Mouse (Mus musculus) MEL (cell line): Measurements from ENCODE around the gene Taldo1. TPM values are rescaled to one million over a fixed set of nuclear protein-coding genes. Genes with fewer than 3 reads are reported as not detected.
A peak's percentile ranks its signal among the peaks of the same experiment; 100 is the strongest.

Experiments used
- DNase-seq: peaks from one replicate; pipeline ENCODE4 v3.0.0; 2011; ENCODE audit warnings: low read depth, low spot score
- H3K27ac ChIP-seq: 2 replicates; pipeline ENCODE4 v1.5.1; 2012; ENCODE audit warnings: low read depth, mild to moderate bottlenecking, control low read depth, low read length, moderate library complexity; ENCODE audit not compliant: control insufficient read depth
- H3K27me3 ChIP-seq, 2 experiments: fragments of 150-350 bp in 1 of 2; sonication (generic) in 1 of 2; 2 replicates each; pipeline ENCODE4 v1.6.1; 2012; ENCODE audit warnings: low read length in 2 of 2, mild to moderate bottlenecking in 2 of 2, improper control_type of control experiment in 1 of 2, moderate library complexity in 1 of 2; ENCODE audit not compliant: insufficient read depth in 2 of 2, control insufficient read depth in 1 of 2
- H3K36me3 ChIP-seq, 2 experiments: 2 replicates each; pipeline ENCODE4 v1.6.1; 2012 to 2014; ENCODE audit warnings: low read length in 2 of 2, improper control_type of control experiment in 1 of 2, inconsistent platforms in 1 of 2, mild to moderate bottlenecking in 1 of 2; ENCODE audit not compliant: insufficient read depth in 2 of 2, control insufficient read depth in 1 of 2
- H3K4me1 ChIP-seq, 2 experiments: fragments of 150-350 bp in 1 of 2; sonication (generic) in 1 of 2; 2 replicates each; pipeline ENCODE4 v1.6.1; 2012; ENCODE audit warnings: low read length in 2 of 2, improper control_type of control experiment in 1 of 2, mild to moderate bottlenecking in 1 of 2; ENCODE audit not compliant: insufficient read depth in 2 of 2, control insufficient read depth in 1 of 2
- H3K4me3 ChIP-seq, 2 experiments: fragments of 150-350 bp in 1 of 2; sonication (generic) in 1 of 2; 2 replicates each; pipeline ENCODE4 v1.5.1; 2012; ENCODE audit warnings: low read depth in 2 of 2, low read length in 2 of 2, mild to moderate bottlenecking in 2 of 2, moderate library complexity in 2 of 2, control low read depth in 1 of 2, improper control_type of control experiment in 1 of 2; ENCODE audit not compliant: control insufficient read depth in 1 of 2, insufficient read depth in 1 of 2
- H3K79me2 ChIP-seq: 2 replicates; pipeline ENCODE4 v1.6.1; 2012; ENCODE audit warnings: mild to moderate bottlenecking, low read length, moderate library complexity; ENCODE audit not compliant: control insufficient read depth, poor library complexity, insufficient read depth
- H3K9ac ChIP-seq: 2 replicates; pipeline ENCODE4 v1.6.1; 2012; ENCODE audit warnings: low read depth, mild to moderate bottlenecking, control low read depth, low read length, moderate library complexity; ENCODE audit not compliant: control insufficient read depth, poor library complexity, severe bottlenecking
- H3K9me3 ChIP-seq: fragments of 150-350 bp; sonication (generic); replicated peaks from 2 replicates; pipeline ENCODE4 v1.6.1; 2012; ENCODE audit warnings: mild to moderate bottlenecking, low read length, improper control_type of control experiment, moderate library complexity; ENCODE audit not compliant: insufficient read depth
- BHLHE40 ChIP-seq: IDR thresholded peaks from 2 replicates; pipeline ENCODE4 v1.6.1; 2012; ENCODE audit warnings: low read depth, mild to moderate bottlenecking, inconsistent platforms, low read length, improper control_type of control experiment, borderline replicate concordance
- CHD1 ChIP-seq: IDR thresholded peaks from 2 replicates; pipeline ENCODE4 v1.6.1; 2012; ENCODE audit warnings: low read depth, mild to moderate bottlenecking, inconsistent platforms, low read length, improper control_type of control experiment
- CHD2 ChIP-seq: IDR thresholded peaks from 2 replicates; pipeline ENCODE4 v1.6.1; 2011; ENCODE audit warnings: low read length, improper control_type of control experiment
- CTCF ChIP-seq, 3 experiments: IDR thresholded peaks in 2 of 3; conservative IDR thresholded peaks in 1 of 3; 2 replicates each; pipeline ENCODE4 v1.5.1; 2011 to 2012; ENCODE audit warnings: low read length in 3 of 3, low read depth in 2 of 3, mild to moderate bottlenecking in 2 of 3, improper control_type of control experiment in 1 of 3, inconsistent platforms in 1 of 3, mixed read lengths in 1 of 3, moderate library complexity in 1 of 3; ENCODE audit not compliant: control insufficient read depth in 1 of 3, insufficient read depth in 1 of 3, poor library complexity in 1 of 3, severe bottlenecking in 1 of 3
- E2F4 ChIP-seq: IDR thresholded peaks from 2 replicates; pipeline ENCODE4 v1.6.1; 2011; ENCODE audit warnings: low read depth, low read length, improper control_type of control experiment, borderline replicate concordance
- ELF1 ChIP-seq: IDR thresholded peaks from 2 replicates; pipeline ENCODE4 v1.6.1; 2014; ENCODE audit warnings: low read depth, mild to moderate bottlenecking, inconsistent platforms, low read length, improper control_type of control experiment, moderate library complexity
- EP300 ChIP-seq, 2 experiments: IDR thresholded peaks; 2 replicates each; pipeline ENCODE4 v1.6.1; 2011; ENCODE audit warnings: improper control_type of control experiment in 2 of 2, low read length in 2 of 2, low read depth in 1 of 2, mild to moderate bottlenecking in 1 of 2
- ETS1 ChIP-seq: IDR thresholded peaks from 2 replicates; pipeline ENCODE4 v1.6.1; 2012; ENCODE audit warnings: low read depth, mild to moderate bottlenecking, inconsistent platforms, low read length, improper control_type of control experiment, moderate library complexity
- GABPA ChIP-seq: IDR thresholded peaks from 2 replicates; pipeline ENCODE4 v1.6.1; 2012; ENCODE audit warnings: low read depth, mild to moderate bottlenecking, inconsistent platforms, low read length, improper control_type of control experiment, moderate library complexity
- GATA1 ChIP-seq: IDR thresholded peaks from 2 replicates; pipeline ENCODE4 v1.6.1; 2011; ENCODE audit warnings: low read depth, low read length, improper control_type of control experiment
- HCFC1 ChIP-seq: IDR thresholded peaks from 2 replicates; pipeline ENCODE4 v1.6.1; 2012; ENCODE audit warnings: low read depth, mild to moderate bottlenecking, inconsistent platforms, low read length, improper control_type of control experiment, moderate library complexity
- KAT2A ChIP-seq: conservative IDR thresholded peaks from 2 replicates; pipeline ENCODE4 v1.6.1; 2012; ENCODE audit warnings: low read depth, low read length, improper control_type of control experiment, inconsistent platforms
- MAFK ChIP-seq: IDR thresholded peaks from 2 replicates; pipeline ENCODE4 v1.6.1; 2011; ENCODE audit warnings: low read depth, mild to moderate bottlenecking, low read length, improper control_type of control experiment, borderline replicate concordance
- MAX ChIP-seq: IDR thresholded peaks from 2 replicates; pipeline ENCODE4 v1.6.1; 2011; ENCODE audit warnings: low read length, improper control_type of control experiment
- MAZ ChIP-seq: IDR thresholded peaks from 2 replicates; pipeline ENCODE4 v1.6.1; 2012; ENCODE audit warnings: low read depth, mild to moderate bottlenecking, inconsistent platforms, low read length, improper control_type of control experiment
- MEF2A ChIP-seq: IDR thresholded peaks from 2 replicates; pipeline ENCODE4 v1.6.1; 2014; ENCODE audit warnings: low read depth, mild to moderate bottlenecking, inconsistent platforms, low read length, improper control_type of control experiment; ENCODE audit not compliant: poor library complexity, insufficient replicate concordance, severe bottlenecking; ENCODE audit errors: extremely low read depth
- MXI1 ChIP-seq: IDR thresholded peaks from 2 replicates; pipeline ENCODE4 v1.6.1; 2011; ENCODE audit warnings: mild to moderate bottlenecking, low read depth, low read length, improper control_type of control experiment
- MYB ChIP-seq: IDR thresholded peaks from 2 replicates; pipeline ENCODE4 v1.6.1; 2011; ENCODE audit warnings: mild to moderate bottlenecking, low read depth, low read length, improper control_type of control experiment
- MYC ChIP-seq: IDR thresholded peaks from 2 replicates; pipeline ENCODE4 v1.6.1; 2011; ENCODE audit warnings: low read depth, mild to moderate bottlenecking, low read length, improper control_type of control experiment, moderate library complexity
- NELFE ChIP-seq: IDR thresholded peaks from 2 replicates; pipeline ENCODE4 v1.6.1; 2011; ENCODE audit warnings: low read depth, low read length, improper control_type of control experiment
- NRF1 ChIP-seq: IDR thresholded peaks from 2 replicates; pipeline ENCODE4 v1.6.1; 2014; ENCODE audit warnings: low read depth, mild to moderate bottlenecking, inconsistent platforms, low read length, improper control_type of control experiment, moderate library complexity; ENCODE audit not compliant: poor library complexity, insufficient read depth, severe bottlenecking
- POLR2AphosphoS2 ChIP-seq: IDR thresholded peaks from 2 replicates; pipeline ENCODE4 v1.6.1; 2011; ENCODE audit warnings: low read length, improper control_type of control experiment
- POLR2AphosphoS5 ChIP-seq: IDR thresholded peaks from 2 replicates; pipeline ENCODE4 v1.6.1; 2012; ENCODE audit warnings: low read depth, borderline replicate concordance, mild to moderate bottlenecking, inconsistent platforms, low read length, moderate library complexity, mixed read lengths
- RAD21 ChIP-seq: IDR thresholded peaks from 2 replicates; pipeline ENCODE4 v1.6.1; 2011; ENCODE audit warnings: mild to moderate bottlenecking, low read depth, low read length, improper control_type of control experiment
- RCOR1 ChIP-seq: IDR thresholded peaks from 2 replicates; pipeline ENCODE4 v1.6.1; 2012; ENCODE audit warnings: low read depth, mild to moderate bottlenecking, inconsistent platforms, low read length, improper control_type of control experiment
- SIN3A ChIP-seq: IDR thresholded peaks from 2 replicates; pipeline ENCODE4 v1.6.1; 2012; ENCODE audit warnings: low read length, improper control_type of control experiment, inconsistent platforms
- SMC3 ChIP-seq: IDR thresholded peaks from 2 replicates; pipeline ENCODE4 v1.6.1; 2011; ENCODE audit warnings: low read depth, low read length, improper control_type of control experiment
- TAL1 ChIP-seq: IDR thresholded peaks from 2 replicates; pipeline ENCODE4 v1.6.1; 2012; ENCODE audit warnings: mild to moderate bottlenecking, inconsistent platforms, low read length, moderate library complexity, mixed read lengths
- TBP ChIP-seq: IDR thresholded peaks from 2 replicates; pipeline ENCODE4 v1.8.0; 2011; ENCODE audit warnings: low read depth, low read length, improper control_type of control experiment
- UBTF ChIP-seq: IDR thresholded peaks from 2 replicates; pipeline ENCODE4 v1.6.1; 2012; ENCODE audit warnings: low read depth, mild to moderate bottlenecking, inconsistent platforms, low read length, improper control_type of control experiment, moderate library complexity, borderline replicate concordance; ENCODE audit not compliant: insufficient read depth
- USF1 ChIP-seq: IDR thresholded peaks from 2 replicates; pipeline ENCODE4 v1.6.1; 2014; ENCODE audit warnings: low read depth, mild to moderate bottlenecking, inconsistent platforms, low read length, improper control_type of control experiment, moderate library complexity
- USF2 ChIP-seq, 2 experiments: IDR thresholded peaks; 2 replicates each; pipeline ENCODE4 v1.6.1; 2011 to 2012; ENCODE audit warnings: improper control_type of control experiment in 2 of 2, low read length in 2 of 2, borderline replicate concordance in 1 of 2, inconsistent platforms in 1 of 2, low read depth in 1 of 2, mild to moderate bottlenecking in 1 of 2; ENCODE audit not compliant: insufficient read depth in 1 of 2
- ZC3H11A ChIP-seq: IDR thresholded peaks from 2 replicates; pipeline ENCODE4 v1.6.1; 2012; ENCODE audit warnings: low read depth, mild to moderate bottlenecking, inconsistent platforms, low read length, improper control_type of control experiment
- ZKSCAN1 ChIP-seq: IDR thresholded peaks from 2 replicates; pipeline ENCODE4 v1.6.1; 2012; ENCODE audit warnings: low read depth, mild to moderate bottlenecking, inconsistent platforms, low read length, improper control_type of control experiment, moderate library complexity
- ZMIZ1 ChIP-seq: IDR thresholded peaks from 2 replicates; pipeline ENCODE4 v1.6.1; 2012; ENCODE audit warnings: low read depth, mild to moderate bottlenecking, inconsistent platforms, low read length, improper control_type of control experiment, moderate library complexity
- ZNF384 ChIP-seq: IDR thresholded peaks from 2 replicates; pipeline ENCODE4 v1.6.1; 2012; ENCODE audit warnings: low read depth, mild to moderate bottlenecking, inconsistent platforms, low read length, improper control_type of control experiment
- polyA plus RNA-seq, 2 experiments: library from polyadenylated mRNA; stranded (reverse) in 1 of 2; unstranded in 1 of 2; fragments of >175 nt in 1 of 2; fragments of >200 nt in 1 of 2; gene quantifications; 2 replicates each; pipeline versions ENCODE4 v1.2.1 to v1.2.4; 2012; ENCODE audit warnings: low replicate concordance in 2 of 2, low read depth in 1 of 2; ENCODE audit not compliant: insufficient read length in 2 of 2, insufficient read depth in 1 of 2, missing spikeins in 1 of 2
- total RNA-seq: library from RNA; depleted of rRNA; stranded (reverse); fragments of 300-350 nt; gene quantifications from 2 replicates; pipeline ENCODE4 v1.2.3, GENCODE M21; 2012

Taldo1 gene
- total and polyA plus RNA-seq, 3 experiments, result 298 to 415 TPM; not detected in 1

DNA sequence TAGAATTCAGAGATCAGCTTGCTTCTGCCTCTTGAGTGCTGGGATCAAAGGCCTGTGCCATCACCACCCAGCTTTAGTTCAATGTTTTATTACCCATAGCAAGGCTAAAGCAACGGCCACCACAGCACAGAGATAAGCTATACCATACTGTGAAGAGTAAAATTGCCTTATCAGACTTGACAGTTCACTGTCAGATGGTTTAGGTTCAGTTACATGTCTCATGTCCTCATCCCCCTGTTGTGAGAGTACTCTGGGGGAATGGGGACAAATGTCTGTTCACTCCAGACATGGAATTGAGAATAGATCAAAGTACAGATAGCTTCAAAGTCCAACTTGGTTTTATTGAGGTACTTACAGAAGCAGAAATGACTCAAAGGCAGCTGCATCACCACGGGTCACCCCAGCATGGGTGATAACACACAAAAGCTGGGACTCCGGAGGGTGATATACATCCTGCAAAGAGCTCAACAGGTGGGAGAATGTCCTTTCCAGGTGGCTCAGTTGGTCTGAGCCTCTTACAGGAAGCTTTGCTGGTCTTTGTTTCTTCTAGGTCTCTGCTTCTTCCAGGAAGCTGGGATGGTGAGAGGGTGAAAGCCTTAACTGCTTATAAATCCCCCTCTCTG lies 3.4 kb upstream of the Taldo1 start:
- H3K4me3 ChIP-seq, result peak overlapping the region; percentile 5 to 7; a peak in 3 of 4 replicates
- no peaks in the 10 kb centered on the region for H3K9me3 ChIP-seq
- peak; percentile 80 for DNase-seq
- peaks cover 11% of the 10 kb centered on the region for H3K79me2 ChIP-seq
- H3K9ac ChIP-seq, result peak overlapping the region; percentile 48
- H3K4me1 ChIP-seq, result peaks cover 15 to 39% of the 10 kb centered on the region in 2 experiments
- H3K27ac ChIP-seq, result peak overlapping the region; percentile 94
- H3K36me3 ChIP-seq, result peaks cover 0 to 40% of the 10 kb centered on the region in 2 experiments; a peak in 2 of 4 replicates
- no peaks in the 10 kb centered on the region for H3K27me3 ChIP-seq
- TF ChIP-seq ELF1 (no peak), KAT2A (no peak), BHLHE40 (no peak), GABPA (no peak), MAX (peak; percentile 61; the same call in 1 of the 2 replicates), ZKSCAN1 (no peak), EP300 (IDR thresholded peaks at IDR 0.05; ENCODE audit: low read depth in 1 of 2, low read length in 2 of 2) (peak; percentile 93 to 94), ZMIZ1 (no peak), POLR2AphosphoS2 (peak; percentile 16; the same call in 1 of the 2 replicates), POLR2AphosphoS5 (no peak), MEF2A (no peak), NELFE (peak; percentile 34; the same call in 1 of the 2 replicates), ZNF384 (no peak), MXI1 (peak; percentile 62; the same call in 1 of the 2 replicates), UBTF (no peak), MYC (no peak), ZC3H11A (no peak), GATA1 (peak; percentile 95), CHD1 (0 out of 2 replicates have a peak, but pooled peaks have one; percentile 55), MYB (peak; percentile 91), RAD21 (no peak), USF1 (no peak), TAL1 (peak; percentile 58), CTCF (IDR thresholded peaks at IDR 0.05 in 2 of 3, conservative IDR thresholded peaks at IDR 0.05 in 1 of 3; ENCODE audit: control insufficient read depth in 1 of 3, insufficient read depth in 1 of 3, low read depth in 2 of 3, low read length in 3 of 3, poor library complexity in 1 of 3, severe bottlenecking in 1 of 3) (no peak), ETS1 (peak; percentile 94), HCFC1 (peak; percentile 50; the same call in 1 of the 2 replicates), RCOR1 (peak; percentile 34), NRF1 (no peak), MAFK (no peak), SIN3A (peak; percentile 91), MAZ (no peak), CHD2 (no peak), USF2 (IDR thresholded peaks at IDR 0.05; ENCODE audit: borderline replicate concordance in 1 of 2, insufficient read depth in 1 of 2, low read depth in 1 of 2, low read length in 2 of 2) (no peak), SMC3 (no peak), TBP (no peak; the same call in 1 of the 2 replicates), E2F4 (no peak)
